Mouse (Mus musculus): ENCODE measurements around the gene Inpp5a.

Gene Inpp5a

DNA sequence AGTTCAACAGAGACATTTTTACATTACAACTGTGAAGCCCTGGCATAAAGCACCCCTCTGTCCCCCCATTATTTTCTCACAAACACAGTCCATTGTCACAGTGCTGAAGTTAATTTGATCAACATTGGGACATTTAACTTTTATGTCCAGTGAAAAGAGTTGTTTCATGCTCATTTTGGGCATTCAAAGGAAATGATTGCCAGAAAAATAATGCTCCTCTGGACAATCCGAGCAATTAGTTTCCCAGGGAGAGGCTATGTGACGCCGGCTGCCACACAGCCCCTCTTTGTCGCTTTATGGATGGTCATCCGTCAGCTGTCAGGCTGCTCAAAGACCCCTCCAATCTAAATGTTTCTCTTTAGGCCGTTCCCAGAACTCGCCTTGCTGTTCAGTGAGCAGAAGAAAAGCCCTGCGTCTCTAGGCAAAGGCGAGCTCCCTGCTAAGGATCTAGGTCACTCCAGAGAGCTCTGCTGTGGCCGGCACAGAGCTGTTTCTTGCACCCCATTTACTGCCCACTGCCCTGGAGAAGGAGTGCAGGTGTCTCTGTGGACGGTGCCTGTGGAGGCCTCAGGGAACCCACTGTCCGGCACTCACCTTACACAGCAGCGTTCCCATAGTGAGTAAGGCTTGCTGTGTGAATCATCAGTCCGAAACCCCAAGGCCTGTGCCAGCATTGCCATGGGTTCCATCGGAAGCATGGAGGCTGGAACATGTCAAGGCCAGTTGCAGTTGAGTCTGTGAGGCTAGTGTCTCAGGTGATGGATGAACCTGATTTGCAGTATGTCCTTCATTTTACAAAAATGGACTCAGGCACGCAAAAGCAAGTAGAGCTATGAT lies 141.9 kb downstream of the Inpp5a start:
- DNase-seq (ENCODE audit: low read depth, low spot score) = no peak

DNA sequence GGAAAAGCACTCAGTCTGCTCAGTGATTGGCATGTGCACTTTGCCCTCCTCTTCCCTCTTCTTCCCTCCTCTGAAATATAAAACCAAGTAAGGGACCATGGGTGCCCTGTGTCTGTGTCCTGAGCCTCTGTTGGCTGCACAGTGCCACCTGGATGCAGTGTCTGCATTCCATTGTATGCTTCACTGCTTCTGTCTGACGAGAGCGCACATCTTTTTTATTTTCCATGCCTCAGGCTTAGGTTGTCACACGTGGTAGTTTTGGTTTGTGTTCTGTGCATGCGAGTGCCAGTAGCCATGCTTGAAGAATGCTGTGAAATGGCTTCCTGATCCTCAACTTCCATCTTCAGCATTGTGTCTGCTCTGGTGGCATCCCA lies 142.5 kb downstream of the Inpp5a start:
- no peak for DNase-seq (ENCODE audit: low read depth, low spot score)

DNA sequence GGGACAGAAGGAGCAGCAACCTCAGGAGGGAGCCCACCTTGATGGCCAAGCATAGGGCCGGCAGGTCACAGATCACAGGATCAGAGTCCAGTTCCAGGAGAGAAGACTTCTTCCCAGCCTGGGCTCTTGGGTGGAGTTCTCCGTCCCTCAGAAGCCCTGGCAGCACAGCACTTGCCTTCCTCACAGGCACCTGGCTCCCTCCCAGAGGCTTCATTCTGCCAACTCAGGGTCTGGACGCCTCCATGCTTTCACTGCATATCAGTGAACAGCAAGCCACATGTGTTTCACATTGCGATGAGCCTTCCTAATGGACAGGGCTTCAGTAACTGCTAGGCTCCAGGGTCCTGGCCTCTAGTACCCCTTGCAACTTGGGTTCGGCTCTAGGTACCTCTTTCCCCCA lies 147.4 kb downstream of the Inpp5a start:
- DNase-seq (ENCODE audit: low read depth, low spot score) = no peak

DNA sequence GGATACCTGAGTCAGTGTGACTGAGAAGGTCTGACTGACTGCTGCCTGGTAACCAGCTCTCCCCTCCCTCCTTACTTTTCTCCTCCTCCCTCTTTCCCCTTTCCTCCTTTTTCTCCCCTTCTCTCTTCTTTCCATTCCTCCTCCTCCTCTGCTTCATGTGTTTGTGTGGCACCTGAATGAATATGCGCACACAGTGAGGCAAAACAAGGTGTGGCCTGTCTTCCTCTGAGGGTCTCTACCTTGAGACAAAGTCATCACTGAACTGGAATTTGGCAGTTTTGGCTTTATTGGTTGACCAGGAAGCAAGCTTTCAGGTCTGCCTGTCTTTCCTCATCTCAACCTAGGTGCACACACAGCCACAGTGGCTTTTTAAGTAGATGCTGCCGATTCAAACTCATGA lies 147.9 kb downstream of the Inpp5a start:
- no peak for DNase-seq (ENCODE audit: low read depth, low spot score)

DNA sequence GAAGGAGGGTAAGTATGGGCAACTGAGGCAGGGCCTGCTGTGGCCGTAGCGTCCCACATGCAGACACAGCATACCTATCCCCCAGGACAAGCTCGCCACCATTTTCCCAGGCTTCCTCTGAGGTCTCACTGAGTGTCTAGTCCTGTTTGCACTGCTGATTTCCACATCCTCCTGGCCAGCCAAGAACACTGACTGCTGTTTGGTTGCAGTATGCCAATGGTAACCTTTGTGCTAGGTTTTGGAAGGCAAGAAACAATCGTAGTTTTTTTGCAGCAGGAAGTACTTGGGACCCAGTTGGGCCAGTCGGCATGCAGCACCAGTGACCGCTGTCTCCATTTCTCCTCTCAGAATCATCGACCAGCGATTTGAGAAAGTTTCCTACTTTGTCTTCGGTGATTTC lies 148.9 kb downstream of the Inpp5a start:
- no peak for DNase-seq (ENCODE audit: low read depth, low spot score)

DNA sequence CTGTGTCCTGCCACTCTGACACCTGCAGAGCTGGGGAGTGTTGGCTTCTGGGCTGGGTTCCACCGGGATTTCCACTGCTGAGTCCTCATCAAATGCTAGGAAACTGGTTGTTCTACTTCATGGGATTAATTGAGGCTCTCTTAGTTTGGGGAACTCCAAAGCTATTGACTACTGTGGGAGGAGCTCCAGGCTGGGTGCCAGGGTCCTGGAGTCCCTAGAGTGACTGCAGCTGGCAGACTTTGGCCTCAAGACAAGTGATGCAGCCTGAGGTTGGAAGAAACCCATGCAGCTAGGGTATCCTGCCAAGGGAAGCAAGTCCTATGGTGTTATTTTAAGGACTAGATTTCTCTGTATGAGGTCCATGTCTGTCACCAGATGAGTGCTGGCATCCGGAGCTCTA lies 149.6 kb downstream of the Inpp5a start:
- DNase-seq (ENCODE audit: low read depth, low spot score) = no peak

DNA sequence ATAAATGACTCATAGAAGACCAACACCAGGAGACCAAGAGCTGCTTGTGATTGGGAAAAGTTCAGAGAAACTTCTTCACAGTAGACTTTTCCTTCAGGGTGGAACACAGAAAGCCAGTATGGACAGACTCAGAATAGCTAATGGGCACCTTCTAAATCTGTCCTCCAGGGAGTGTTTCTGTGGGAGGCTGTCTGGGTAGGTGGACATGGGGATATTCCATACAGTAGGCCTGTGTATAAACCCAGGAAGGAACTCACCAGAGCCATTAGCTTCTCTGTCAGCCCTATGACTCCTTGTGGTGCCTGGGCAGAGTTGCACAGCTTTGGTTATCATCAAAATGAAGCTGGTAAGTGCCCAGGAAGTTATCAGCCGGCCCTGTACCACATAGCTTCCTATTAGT lies 151.7 kb downstream of the Inpp5a start:
- DNase-seq (ENCODE audit: low read depth, low spot score) = no peak

DNA sequence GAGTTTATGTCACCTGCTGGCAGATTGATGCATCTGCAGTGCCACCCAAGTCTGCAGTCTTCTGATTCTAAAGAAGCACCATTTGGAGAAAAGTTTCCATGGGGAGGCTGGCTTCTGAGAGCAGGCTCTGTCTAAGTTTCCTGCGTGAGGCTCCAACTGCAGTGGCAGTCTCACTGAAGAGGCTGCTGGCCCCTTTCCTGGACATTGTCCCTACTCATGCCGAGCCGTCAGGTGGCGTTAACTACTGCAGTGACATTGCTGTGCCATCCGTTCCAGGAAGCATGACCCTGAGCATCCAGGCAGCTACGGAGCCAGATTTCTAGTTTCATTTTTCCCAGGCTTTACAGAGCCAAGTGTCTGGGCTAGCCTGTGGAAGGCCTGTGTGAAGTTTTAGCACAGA lies 152.5 kb downstream of the Inpp5a start:
- DNase-seq (ENCODE audit: low read depth, low spot score) = no peak

DNA sequence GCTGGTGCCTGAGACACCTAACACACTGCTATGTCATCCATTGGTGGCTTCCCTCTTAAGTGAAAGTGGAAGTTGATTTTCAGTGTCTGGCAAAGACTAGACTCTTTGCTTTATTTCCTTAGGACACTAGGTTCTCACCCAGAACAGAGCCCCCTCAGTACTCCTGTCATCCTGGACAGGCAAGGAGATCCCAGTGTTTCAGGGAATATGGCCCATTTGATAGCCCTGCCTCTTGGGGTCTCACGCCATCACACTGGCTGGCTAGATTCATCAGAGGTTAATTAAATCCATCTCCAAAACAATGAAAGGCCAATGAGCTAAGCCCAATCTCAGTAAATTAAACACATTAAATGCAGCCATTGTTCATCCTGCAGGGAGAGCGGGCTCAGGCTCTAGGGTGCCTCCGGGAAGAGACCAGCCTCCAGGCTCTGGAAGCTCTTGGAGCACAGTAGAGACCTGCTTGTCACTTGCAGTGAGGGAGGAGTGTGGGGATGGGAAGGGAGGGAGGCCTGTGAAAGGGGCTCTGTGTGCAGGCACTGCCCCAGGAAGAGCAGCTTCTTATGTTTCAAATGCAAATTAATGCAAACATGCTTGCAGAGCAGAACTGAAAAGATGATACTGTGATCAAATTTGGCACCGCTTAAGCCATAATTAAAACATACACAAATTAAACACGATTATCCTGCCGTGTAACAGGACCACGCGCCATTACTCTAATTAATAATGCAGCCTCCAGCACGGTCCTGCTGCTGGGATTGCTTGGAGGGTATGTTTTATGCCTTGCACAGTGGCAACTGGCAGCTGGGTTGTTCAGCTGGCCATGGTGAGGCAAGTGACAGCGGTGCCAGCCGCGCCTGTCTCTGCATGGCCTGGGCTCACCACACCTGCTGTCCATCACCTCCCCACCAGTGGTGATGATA lies 156.1 kb downstream of the Inpp5a start:
- DNase-seq (ENCODE audit: low read depth, low spot score) = no peak

DNA sequence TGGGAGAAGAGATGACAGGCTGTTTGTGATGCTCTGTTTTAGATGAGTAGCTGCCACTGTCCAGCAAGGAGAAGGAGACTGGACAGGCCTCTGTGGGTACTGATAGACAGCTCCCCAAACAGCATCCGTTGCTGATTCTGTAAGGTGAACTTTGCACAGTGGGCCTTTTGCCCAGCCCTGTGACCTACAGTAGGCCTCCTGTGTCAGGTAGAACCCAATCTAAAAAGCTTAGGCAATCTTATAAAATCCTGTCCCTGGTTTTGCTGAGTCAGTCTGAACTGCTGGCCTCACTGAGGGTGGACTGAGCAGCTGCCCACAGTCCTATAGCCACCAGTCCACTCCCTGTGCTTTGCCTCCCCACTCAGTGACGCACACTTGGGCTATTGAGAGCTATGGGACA lies 158.4 kb downstream of the Inpp5a start:
- no peak for DNase-seq (ENCODE audit: low read depth, low spot score)

DNA sequence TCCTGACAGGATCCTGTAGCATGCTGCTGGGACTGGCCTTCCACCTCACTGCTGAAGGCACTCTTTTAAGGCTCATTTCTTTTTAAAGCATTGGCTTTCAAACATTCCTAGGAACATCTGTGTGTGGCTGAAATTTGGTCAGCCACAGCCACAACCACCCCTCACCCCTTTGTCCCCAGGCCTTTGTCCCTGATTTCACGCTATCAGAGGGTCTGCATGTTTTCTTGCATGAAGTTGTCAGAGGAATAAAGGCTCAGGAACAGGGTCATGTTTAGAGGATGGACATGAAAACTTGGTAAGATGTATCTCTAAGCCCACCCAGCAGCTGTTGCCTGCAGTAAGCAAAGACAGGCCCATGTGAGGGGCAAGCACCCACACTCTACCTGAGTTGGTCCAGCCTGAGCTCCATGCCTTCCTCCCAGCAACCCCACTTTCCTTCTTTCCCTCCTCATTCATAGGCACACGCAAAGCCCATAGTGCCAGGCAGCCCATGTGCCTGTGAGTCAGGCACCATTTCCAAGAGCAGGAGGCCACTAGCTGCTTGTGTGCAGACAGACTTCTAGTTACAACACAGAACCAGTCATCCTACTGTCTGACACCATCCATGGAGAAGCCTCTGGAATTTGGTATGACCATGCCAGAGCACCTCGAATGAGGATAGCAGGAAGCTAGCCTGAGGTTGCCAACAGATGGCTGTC lies 161.3 kb downstream of the Inpp5a start:
- DNase-seq (ENCODE audit: low read depth, low spot score) = no peak

DNA sequence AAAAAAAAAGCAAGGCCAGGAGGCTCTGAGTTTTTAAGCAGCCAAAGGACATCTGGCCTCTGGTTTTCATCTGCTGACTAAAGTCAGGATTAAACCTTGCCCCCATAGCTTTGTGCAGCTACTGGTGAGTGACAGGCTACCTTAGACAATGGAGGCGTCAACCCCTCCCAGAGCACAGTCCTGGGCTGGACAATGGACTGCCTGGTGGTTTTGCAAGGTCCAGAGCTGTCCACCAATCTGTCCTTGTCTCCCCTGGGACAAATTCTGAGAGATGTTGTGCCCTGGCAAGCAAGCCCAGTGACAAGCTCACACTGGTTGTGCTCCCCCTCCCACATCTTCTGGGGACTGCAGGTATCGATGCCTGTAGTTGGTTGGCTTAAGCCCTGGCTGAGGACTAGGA lies 162.6 kb downstream of the Inpp5a start:
- no peak for DNase-seq (ENCODE audit: low read depth, low spot score)

DNA sequence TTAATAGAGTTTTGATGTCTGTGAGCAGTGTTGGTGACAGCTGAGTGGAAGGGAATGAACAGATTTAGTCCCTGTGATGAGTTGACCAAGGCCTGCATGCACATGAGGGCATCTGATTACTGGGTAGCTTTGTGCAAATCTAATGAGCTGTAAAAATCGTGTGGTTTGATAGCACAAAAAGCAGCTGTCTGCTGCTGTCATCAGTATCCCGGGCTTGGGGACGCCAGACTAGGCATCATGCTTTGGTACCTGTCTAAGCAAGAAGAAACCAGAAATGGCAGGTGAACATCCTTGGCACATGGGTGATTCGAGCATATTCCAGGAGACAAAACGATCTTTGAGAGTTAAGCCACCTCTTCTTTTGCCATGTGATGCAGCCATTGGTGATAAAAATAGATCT lies 167.4 kb downstream of the Inpp5a start:
- no peak for DNase-seq (ENCODE audit: low read depth, low spot score)

DNA sequence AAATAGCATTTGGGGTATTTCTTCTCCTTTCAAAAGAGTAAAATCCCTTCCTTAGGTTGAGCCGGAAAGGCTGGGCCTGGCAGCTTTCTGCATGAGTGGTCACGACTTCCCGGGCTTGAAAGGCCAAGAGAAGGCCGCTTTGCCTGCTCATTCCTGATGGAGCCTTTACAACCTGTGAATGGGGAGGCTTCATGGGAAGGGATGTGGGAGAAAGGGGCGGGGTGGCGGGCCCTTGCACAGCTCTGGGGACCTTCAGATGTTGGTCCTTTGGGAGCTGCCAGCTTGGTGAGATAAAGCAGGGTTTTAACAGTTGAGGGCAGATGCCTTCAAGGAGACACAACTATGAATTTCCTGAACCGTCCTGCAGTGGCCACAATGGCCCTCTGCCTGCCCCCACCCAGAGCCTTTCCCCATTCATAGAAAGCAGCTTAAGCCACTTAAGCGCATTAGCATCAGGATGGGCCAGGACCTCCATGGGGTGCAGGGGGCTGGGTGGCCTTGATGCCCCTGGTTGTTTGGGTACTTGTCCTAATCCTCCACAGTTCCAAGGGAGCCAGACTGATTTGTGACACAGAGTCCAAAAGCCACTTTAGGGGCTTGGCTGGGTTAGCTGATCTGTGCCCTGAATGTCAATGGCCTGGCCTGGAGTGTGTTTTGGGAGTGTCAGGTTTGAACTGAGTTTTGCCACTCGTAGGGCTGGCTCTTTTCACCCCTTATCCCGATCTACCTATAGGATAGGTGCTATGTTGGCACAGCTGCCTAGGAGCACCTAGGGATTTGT lies 168.0 kb downstream of the Inpp5a start:
- no peak for DNase-seq (ENCODE audit: low read depth, low spot score)

DNA sequence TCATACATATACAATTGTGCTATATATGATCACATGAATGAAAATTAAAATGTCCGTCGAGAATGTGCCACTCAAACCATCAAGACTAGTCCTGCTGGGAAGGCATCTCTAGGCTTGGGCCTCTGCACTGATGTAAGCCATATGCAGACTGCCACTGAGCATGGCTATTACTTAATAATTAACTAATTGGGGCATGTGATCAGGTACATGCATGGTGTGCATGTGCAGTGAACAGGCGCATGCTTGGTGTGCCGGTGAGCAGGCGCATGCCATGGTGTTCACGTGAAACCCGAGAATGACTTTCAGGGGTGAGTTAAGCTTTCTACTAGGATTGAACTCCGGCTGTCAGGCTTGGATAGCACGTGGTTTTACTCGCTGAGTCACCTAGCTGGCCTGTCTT lies 170.8 kb downstream of the Inpp5a start:
- DNase-seq (ENCODE audit: low read depth, low spot score) = no peak

DNA sequence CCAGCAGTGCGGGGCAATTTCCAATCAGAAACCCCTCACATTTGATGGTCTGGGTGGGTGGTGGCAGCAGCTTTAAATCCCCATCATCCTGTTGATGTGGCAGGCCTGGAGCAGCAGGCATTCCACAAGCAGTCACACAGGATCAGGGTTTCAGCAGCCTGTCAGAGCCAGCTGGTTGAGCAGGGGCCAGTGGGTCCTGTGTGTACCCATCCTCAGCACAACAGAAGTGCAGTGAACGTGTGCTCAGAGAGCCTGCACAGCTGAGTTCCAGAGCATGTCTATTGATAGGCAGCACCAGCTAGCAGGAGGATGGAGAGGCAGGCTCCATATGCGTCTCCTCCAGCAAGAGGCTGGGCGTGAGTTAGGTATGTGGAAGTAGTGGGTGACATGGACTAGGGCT lies 174.5 kb downstream of the Inpp5a start:
- DNase-seq (ENCODE audit: low read depth, low spot score) = no peak

DNA sequence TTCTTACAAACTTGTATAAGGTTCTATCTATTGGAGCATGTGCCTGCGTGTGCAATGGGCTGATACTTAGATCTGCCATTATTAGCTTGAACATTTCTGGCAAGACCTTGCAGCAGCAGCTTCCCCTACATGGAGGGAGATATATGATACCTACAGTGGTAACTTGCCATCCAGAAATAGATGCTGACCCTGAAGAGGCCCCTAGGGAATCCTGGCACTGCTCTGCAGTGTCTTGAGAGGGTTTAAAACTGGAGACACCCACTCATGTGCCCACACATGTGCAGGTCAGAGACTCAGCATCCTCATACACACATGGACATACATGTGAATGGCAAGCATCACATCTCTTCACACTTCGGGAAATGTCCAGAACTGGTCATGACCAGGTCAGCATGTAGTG lies 175.3 kb downstream of the Inpp5a start:
- no peak for DNase-seq (ENCODE audit: low read depth, low spot score)

DNA sequence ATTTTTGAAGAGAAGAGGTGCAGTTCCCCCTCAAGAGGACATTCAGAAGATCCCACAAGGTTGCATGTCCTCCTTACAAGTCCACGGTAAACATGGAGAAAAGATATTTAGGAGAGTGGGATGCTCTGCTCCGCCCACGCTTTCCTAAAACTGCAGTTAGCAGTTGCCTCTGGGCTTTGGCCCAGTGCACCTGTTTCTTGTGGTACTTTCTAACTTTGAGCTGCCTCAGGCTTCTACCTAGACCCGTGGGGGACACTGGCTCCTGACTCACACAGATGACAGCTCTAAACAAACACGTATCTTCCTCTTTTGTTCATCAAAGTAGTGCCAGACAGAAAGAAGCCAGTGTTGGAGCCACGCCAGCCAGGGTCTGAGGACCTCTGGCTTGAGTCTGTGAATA lies 177.1 kb downstream of the Inpp5a start:
- no peak for DNase-seq (ENCODE audit: low read depth, low spot score)

DNA sequence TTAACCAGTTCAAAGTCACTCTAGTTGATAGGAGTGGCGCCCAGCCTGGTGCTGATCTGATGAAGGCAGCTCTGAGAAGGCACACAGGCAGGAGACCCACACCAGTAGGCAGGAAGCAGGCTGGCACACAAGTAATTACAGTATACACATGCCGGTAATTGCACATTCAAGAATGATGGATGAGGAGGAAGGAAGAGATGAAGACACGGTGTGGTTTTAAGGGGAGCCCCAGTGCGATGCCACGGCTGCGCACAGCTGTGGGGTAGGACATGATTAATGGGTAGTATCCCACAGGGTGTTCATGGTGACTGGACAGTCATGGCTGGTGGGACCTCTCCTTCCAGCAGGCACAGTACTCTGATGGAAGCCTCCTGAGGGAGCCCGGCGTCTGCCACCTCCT lies 177.6 kb downstream of the Inpp5a start:
- DNase-seq (ENCODE audit: low read depth, low spot score) = no peak

DNA sequence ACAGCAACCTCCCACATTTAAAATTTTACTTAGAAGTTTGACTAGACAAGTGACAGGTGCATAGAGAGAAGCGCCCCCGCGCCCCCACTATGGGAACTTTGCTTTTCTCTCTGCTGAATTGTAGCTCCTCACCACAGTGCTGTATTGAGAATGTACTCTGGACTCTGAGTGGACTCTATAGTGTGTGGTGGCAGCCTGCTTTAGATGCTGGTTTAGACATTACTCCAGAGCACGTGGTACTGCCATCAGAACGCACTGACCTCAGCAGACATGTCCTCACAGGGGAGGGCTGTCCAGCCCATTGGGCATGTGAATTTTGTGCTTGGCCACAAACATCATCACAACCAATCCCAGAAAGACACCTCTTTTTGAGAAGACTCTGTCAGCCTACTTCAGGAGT lies 181.9 kb downstream of the Inpp5a start:
- no peak for DNase-seq (ENCODE audit: low read depth, low spot score)

DNA sequence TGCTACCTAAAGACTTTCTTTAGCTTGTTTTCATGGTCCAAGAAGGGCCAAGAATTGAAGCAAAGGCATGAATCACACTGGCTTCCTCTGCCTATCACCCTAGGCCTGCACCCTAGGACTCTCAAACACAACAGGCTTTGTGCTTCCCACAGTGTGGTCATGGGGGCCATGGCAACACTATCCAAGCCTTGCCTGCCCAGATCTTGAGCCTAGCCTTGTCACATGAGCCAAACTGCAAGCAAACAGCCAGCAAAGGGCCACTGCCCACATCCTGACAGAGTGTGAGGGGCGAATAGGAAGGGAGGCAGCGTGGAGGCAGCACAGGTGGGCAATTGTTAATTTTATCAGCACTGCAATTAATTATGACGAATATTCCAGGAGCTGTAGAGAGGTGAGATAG lies 183.8 kb downstream of the Inpp5a start:
- no peak for DNase-seq (ENCODE audit: low read depth, low spot score)

Data from c-Kit-negative CD71-positive TER-119-positive erythroid progenitor cells, embryonic 14.5 days (primary cell).